Mouse (Mus musculus): Measurements from ENCODE around the gene Frmd4b.

The Frmd4b gene

GRCm38 (mm10) chr6:97617266-97617743 is at the start of gene Frmd4b:
Gene Frmd4b (minus strand): TSS chr6:97617541.
- no peak for DNase-seq (ENCODE audit: low read depth)

- DNase-seq (ENCODE audit: low read depth), result no peak
Measured at GRCm38 (mm10) chr6:97666417-97666816, 49.1 kb upstream of the Frmd4b start.

- no peak for DNase-seq (ENCODE audit: low read depth)
Measured at GRCm38 (mm10) chr6:97658921-97659320, 41.6 kb upstream of the Frmd4b start.

- DNase-seq (ENCODE audit: low read depth), result no peak
Measured at GRCm38 (mm10) chr6:97655986-97656385, 38.6 kb upstream of the Frmd4b start.

GRCm38 (mm10) chr6:97647501-97647900 is 30.2 kb upstream of the Frmd4b start:
- DNase-seq (ENCODE audit: low read depth), result no peak

- DNase-seq (ENCODE audit: low read depth), result no peak
Measured at GRCm38 (mm10) chr6:97623330-97623729, 6.0 kb upstream of the Frmd4b start.

GRCm38 (mm10) chr6:97622236-97622635 is 4.9 kb upstream of the Frmd4b start:
- DNase-seq (ENCODE audit: low read depth), result no peak

- DNase-seq (ENCODE audit: low read depth), result no peak
Measured at GRCm38 (mm10) chr6:97617774-97618173, 433 bp upstream of the Frmd4b start.

- no peak for DNase-seq (ENCODE audit: low read depth)
Measured at GRCm38 (mm10) chr6:97616658-97617265, 579 bp downstream of the Frmd4b start.

GRCm38 (mm10) chr6:97615901-97616461 is 1.4 kb downstream of the Frmd4b start:
- no peak for DNase-seq (ENCODE audit: low read depth)

- no peak for DNase-seq (ENCODE audit: low read depth)
Measured at GRCm38 (mm10) chr6:97614179-97614578, 3.2 kb downstream of the Frmd4b start.

GRCm38 (mm10) chr6:97612861-97613260 is 4.5 kb downstream of the Frmd4b start:
- DNase-seq (ENCODE audit: low read depth), result no peak

- DNase-seq (ENCODE audit: low read depth), result no peak
Measured at GRCm38 (mm10) chr6:97610051-97610450, 7.3 kb downstream of the Frmd4b start.

GRCm38 (mm10) chr6:97607646-97608045 is 9.7 kb downstream of the Frmd4b start:
- DNase-seq (ENCODE audit: low read depth), result no peak

GRCm38 (mm10) chr6:97595218-97595617 is 22.1 kb downstream of the Frmd4b start:
- DNase-seq (ENCODE audit: low read depth), result no peak

GRCm38 (mm10) chr6:97594589-97594988 is 22.8 kb downstream of the Frmd4b start:
- DNase-seq (ENCODE audit: low read depth), result no peak

GRCm38 (mm10) chr6:97590230-97590629 is 27.1 kb downstream of the Frmd4b start:
- no peak for DNase-seq (ENCODE audit: low read depth)

- no peak for DNase-seq (ENCODE audit: low read depth)
Measured at GRCm38 (mm10) chr6:97589581-97589980, 27.8 kb downstream of the Frmd4b start.

GRCm38 (mm10) chr6:97589031-97589430 is 28.3 kb downstream of the Frmd4b start:
- DNase-seq (ENCODE audit: low read depth), result no peak

GRCm38 (mm10) chr6:97586606-97587005 is 30.7 kb downstream of the Frmd4b start:
- no peak for DNase-seq (ENCODE audit: low read depth)

GRCm38 (mm10) chr6:97586024-97586423 is 31.3 kb downstream of the Frmd4b start:
- DNase-seq (ENCODE audit: low read depth), result no peak

GRCm38 (mm10) chr6:97582748-97583147 is 34.6 kb downstream of the Frmd4b start:
- DNase-seq (ENCODE audit: low read depth), result no peak

GRCm38 (mm10) chr6:97581941-97582340 is 35.4 kb downstream of the Frmd4b start:
- no peak for DNase-seq (ENCODE audit: low read depth)

GRCm38 (mm10) chr6:97580479-97581030 is 36.8 kb downstream of the Frmd4b start:
- DNase-seq (ENCODE audit: low read depth), result no peak

Data from NIH3T3 (cell line).